Mouse (Mus musculus) left cerebral cortex, adult 2 months (tissue): ENCODE results near the gene Gm43552. TPM values are rescaled to one million over a fixed set of nuclear protein-coding genes. Genes with fewer than 3 reads are reported as not detected.

Experiments used
- DNase-seq, 2 experiments: peaks; one replicate each; pipeline ENCODE4 v3.0.0; 2021 to 2022; ENCODE audit warnings: low spot score in 2 of 2, mixed read lengths in 1 of 2; ENCODE audit errors: extremely low spot score in 1 of 2
- H3K27ac ChIP-seq: fragments of 200-600 bp; 2 replicates; pipeline ENCODE4 v1.8.1; 2022
- H3K4me3 ChIP-seq: fragments of 200-600 bp; 2 replicates; pipeline ENCODE4 v1.8.1; 2022
- CTCF ChIP-seq: fragments of 200-600 bp; IDR thresholded peaks from 2 replicates; pipeline ENCODE4 v1.8.1; 2022; ENCODE audit warnings: antibody characterized with exemption, mild to moderate bottlenecking, moderate library complexity
- intact Hi-C: fragments of 180-260 bp; cut with DNase I; formaldehyde crosslinking; loops from one replicate; pipeline ENCODE4 v1.15.1; 2025
- total RNA-seq, 2 experiments: library from RNA; stranded (reverse); gene quantifications; 2 replicates each; pipeline ENCODE4 v1.2.3; 2021

Gene Gm43552
- total RNA-seq, 2 experiments from 2014 or later: not detected

DNA sequence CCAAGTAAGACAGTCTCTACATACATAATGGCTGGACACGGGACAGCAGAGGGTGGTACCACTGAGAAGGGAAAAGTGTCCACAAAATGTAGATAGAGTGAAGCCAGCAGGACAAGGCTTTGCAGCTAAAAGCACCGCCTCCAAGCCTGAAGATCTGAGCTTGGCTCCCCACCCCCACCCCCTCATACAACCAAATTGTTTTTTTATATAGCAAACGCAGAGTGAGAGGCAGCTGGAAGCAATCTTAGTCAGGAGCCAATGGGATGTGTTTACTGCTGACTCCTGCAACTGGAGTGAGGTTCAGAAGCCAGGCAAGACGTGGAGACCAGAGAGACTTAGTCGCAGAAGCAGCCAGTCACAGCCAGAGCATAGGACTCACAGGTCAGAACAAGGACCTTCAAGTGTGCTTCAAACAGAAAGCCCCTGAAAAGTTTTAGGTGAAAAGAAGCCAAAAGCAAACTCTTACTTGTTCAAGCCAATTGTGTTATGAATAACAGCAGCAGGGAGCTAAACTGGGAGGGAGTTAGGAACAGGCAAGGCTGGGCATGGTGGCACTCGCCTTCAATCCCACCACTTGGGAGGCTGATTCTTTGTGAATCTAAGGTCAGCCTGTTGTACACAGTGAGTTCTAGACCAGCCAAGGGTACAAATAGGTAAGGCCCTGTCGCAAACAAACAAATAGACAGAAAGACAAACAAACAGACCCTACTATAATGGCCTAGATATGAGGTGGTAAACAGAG is 35.4 kb downstream of the Gm43552 start:
- Histone ChIP-seq H3K27ac (no peak overlapping the region), H3K4me3 (no peak overlapping the region)
- intact Hi-C loops: no loop called here
- DNase-seq: no peak
- TF ChIP-seq CTCF: no peak

DNA sequence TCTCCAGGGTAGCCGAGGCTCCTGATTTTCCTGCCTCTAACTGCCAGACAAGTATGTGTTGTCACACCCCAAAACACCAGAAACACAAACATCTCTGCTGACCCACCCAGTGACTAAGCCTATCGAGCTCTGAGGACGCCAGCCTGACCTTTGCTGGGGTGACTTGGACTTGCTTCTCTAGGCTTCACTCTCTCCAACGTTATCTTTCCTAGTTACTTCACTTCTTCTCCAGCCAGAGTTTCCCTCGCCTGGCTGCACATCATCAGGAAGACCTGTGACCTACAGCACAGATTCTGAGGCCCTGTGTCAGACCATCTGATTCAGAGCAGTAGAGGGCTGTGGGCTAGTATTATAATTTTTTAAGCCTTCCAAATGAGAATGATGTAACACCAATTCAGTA is 37.9 kb downstream of the Gm43552 start:
- H3K27ac ChIP-seq: no peak overlapping the region
- DNase-seq: no peak
- no peak overlapping the region for H3K4me3 ChIP-seq
- intact Hi-C loops: no loop called here
- TF ChIP-seq CTCF: no peak

DNA sequence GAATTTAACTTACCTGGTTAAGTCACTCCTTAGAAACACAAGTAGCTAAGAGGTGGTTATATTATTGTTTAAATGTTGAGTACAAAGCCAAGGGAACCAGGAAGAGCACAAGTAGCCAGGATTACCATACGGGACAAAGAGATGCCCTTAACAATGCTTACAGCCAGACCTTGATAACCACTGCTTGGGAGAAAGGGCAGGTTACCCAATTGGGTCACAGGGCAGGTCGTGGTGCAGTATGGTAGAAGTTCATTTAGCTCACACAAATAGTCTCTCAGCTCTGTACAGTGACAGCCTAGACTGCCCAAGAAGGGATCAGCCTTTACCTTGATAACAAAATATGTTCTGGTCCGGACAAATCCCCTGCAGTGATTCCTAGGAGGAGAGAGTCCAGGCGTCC is 43.7 kb downstream of the Gm43552 start:
- TF ChIP-seq CTCF: no peak
- Histone ChIP-seq H3K27ac (no peak overlapping the region), H3K4me3 (no peak overlapping the region)
- intact Hi-C loops: no loop called here
- no peak for DNase-seq

DNA sequence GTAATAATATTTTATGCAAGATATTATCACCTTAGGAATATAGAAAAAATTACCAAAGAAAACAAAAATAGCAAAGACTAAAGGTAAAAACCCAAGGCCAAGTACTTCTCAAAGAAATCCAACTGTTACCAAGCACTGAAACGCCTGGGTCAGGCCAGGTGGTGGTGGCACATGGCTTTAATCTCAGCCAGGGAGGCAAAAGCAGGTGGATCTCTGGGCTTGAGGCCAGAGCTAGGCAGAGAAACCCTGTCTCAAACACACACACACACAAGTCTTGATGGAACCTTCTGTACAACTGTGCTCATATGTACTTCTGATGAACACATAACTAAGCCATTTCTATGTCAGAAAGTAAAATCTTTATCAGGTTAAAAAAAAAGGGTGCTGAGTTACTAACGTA is 44.8 kb downstream of the Gm43552 start:
- no peak for DNase-seq
- no peak overlapping the region for H3K4me3 ChIP-seq
- no peak overlapping the region for H3K27ac ChIP-seq
- intact Hi-C loops: no loop called here
- no peak for TF ChIP-seq CTCF

DNA sequence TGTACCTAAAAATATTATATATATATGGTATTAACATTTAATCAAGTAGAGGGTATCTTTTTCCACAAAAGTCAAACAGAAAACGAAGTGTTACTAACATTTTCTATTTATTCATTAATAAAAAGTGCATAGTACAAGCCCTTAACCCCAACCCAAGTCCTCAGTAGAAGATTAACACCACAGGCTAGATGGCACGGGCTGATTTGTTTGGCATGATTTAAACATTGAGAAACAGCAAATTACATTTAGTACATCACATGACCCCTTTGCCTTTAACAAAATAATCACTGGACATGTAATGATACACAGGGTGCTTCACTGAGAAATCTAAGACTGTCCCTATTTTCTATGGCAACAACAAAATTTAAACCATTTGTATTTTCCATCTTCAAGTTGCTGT is 45.9 kb downstream of the Gm43552 start:
- Histone ChIP-seq H3K27ac (no peak overlapping the region), H3K4me3 (no peak overlapping the region)
- intact Hi-C loops: no loop called here
- no peak for TF ChIP-seq CTCF
- DNase-seq: no peak

DNA sequence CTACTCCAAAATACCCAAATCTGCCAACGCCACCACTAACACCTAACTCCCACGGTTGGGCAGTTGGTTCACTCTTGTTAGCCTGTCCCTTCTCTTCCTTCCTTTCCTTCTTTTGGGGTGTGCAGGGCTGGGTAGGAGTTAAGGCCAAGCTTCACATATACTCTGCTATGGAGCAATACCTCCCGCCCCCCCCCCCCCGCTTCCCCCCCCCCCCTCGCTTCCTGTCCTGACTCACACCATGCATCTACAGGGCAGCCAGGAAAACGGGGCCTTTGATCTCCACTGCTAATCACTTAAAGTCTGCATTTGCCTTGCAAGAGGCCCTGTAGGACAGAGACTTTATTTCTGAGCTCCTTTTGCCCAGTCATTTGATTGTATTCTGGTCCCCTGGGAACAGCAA is 47.7 kb downstream of the Gm43552 start:
- TF ChIP-seq CTCF: no peak
- Histone ChIP-seq H3K27ac (no peak overlapping the region), H3K4me3 (no peak overlapping the region)
- DNase-seq: no peak
- intact Hi-C loops: no loop called here

DNA sequence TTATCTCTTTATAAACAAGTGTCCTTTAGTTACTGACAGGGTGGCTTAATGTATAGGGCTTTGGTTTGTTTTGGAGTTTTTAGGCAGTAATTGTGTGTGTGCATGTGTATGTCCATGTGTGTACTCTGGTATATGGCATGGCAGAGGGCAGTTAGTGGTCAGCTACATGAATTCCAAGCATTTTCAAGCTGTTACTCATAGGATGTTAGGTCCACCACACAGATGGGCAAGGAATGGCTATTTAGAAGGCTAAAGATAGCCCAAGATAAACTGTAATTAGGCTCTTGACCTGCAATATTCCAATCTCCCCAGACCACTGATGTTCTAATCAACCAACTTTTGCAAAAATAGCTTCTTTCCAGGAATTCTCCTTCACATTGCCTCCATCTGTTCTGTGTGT is 54.6 kb downstream of the Gm43552 start:
- DNase-seq: no peak
- H3K27ac ChIP-seq: no peak overlapping the region
- no peak overlapping the region for H3K4me3 ChIP-seq
- TF ChIP-seq CTCF: no peak
- intact Hi-C loops: loop anchor here (5.0 to 10.0 kb wide), 2 partner anchors 99 to 257 kb away; partner anchors contain the start of genes Pds5a, Smim14 and Ube2k

DNA sequence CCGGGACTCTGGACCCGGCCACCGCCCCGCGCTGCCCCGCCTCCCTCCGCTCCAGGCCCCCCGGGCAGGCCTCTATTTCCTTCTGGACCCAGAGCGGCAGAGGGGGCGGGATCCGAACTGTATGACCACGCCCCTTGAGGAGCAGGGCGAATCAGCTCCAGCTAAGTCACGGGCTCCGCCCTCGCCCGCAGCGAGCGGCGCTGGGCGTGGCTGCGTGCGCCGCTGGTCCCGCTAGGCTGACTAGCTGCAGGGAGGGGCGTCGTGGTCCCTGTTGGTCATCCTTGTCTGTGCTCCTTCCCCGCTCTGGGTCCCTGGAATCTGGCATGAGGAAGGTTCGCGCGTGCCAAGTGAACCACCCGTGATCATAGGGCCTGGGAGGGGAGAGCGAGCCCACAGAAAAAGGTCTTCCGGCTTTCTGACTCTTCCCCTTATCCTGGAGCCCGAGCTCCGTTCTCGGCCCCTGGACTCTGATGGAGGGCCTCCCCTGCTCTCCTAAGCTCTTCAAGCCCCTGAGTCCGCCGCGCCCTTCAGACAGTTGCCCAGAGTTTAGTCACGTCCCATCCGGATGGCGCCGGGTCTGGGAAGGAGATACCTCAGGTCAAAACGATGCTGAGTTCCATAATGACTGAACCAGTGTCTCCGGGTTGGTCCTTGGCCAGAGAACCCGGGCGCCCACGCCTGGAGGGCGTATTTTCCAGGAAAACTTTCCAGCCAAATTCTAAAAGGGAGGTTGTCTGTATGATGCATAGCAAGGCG is 56.6 kb downstream of the Gm43552 start, which contains the start of gene Ugdh:
TSS of gene Ugdh (minus strand) at position 144 of the 756 bp plus-strand sequence.
- Histone ChIP-seq H3K27ac (peak within 1 kb of the TSS; percentile 90), H3K4me3 (peak within 1 kb of the TSS; percentile 91)
- intact Hi-C loops: loop anchor here (1.0 to 10.0 kb wide), 3 partner anchors 56 to 259 kb away; partner anchors contain the start of genes Gm43552, Pds5a, Smim14 and Ube2k
- TF ChIP-seq CTCF: no peak
- DNase-seq: peak; percentile 94 to 96

DNA sequence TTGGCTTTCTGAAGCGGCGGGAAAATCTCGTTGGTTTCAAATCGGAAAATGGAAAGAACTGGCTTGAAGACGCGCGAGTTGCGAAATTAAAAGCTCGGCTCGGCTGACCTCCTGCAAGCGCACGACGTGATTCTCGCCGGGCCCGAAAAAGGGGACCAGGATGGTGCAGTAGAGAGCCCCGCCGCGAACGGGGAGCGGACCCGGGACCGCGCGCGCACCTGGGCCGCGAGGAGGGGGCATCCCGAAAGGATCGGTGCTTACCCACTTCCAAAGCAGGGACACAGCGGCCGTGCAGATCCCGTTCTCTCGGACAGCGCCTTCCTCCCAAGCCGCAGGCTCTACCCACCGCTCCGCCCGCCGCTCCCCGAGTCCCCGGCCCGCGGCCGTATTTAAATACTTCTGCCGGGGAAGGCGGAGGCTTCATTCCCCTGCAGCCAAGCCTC is 57.2 kb downstream of the Gm43552 start:
- Histone ChIP-seq H3K27ac (peak overlapping the region; percentile 90), H3K4me3 (peak overlapping the region; percentile 91)
- intact Hi-C loops: loop anchor here (1.0 to 10.0 kb wide), 3 partner anchors 57 to 259 kb away; partner anchors contain the start of genes Gm43552, Pds5a, Smim14 and Ube2k
- peak in 1 of 2 experiments; percentile 23 for DNase-seq
- no peak for TF ChIP-seq CTCF

DNA sequence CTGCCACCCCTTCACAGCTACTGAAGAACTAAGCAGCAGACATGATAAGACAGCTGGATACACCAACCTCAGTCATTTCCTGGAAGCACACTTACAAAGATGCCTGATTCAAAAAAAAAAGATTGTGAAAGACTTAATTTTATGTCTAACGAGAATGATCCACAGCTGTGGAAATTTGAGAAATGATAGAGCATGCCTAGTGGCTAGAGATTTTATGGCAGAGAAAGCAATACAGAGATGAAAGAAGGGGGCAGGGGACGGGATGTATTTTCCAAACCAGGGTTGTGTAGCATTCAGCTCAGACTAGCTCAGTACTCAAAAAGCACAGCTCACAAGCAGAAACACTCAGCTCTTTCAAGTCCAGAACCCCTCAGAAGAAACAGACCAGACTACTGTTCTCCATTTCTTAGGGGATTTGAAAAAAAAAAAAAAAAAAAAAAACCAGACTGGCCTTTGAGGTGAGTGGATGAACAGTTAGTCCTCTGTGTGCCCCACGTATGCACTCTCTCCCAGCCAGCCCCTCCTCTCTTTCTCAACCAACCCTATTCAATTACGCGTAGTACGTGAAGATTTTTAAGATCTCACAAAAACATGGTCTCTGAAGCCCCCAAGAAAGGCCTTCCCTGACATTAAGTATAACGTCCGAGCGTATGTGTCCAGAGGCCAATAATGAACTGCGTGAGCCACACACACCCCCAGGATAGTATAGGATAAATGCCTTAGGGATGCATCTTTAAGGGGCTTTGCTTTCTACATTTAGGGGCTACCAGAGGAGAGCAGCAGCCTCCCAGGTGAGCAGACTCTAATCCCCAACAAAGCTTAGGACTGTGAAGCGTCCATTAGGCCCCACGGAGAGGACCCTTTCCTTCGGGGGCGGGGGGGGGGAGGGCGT is 57.9 kb downstream of the Gm43552 start:
- DNase-seq: no peak
- TF ChIP-seq CTCF: peak; percentile 9; the same call in 1 of the 2 replicates
- Histone ChIP-seq H3K27ac (peak overlapping the region; percentile 90), H3K4me3 (peak overlapping the region; percentile 91)
- intact Hi-C loops: loop anchor here (1.0 to 10.0 kb wide), 3 partner anchors 58 to 260 kb away; partner anchors contain the start of genes Gm43552, Pds5a, Smim14 and Ube2k

DNA sequence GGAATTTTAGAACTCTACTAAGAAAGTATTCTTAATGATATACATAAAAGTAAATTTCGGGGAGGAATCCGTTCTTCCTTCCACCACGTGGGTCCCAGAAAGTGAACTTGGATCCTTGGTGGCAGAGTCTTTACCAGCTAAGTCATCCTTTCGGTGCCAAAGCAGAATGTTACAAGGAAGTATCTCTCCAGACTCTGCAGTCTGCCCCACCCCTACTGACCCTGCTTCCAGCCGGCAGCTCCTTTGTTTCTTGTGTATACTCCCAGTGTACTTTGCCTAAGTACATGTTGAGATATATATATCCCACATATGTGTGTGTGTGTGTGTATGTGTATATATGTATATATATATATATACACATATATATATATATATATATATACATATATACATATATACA is 63.2 kb downstream of the Gm43552 start:
- H3K27ac ChIP-seq: no peak overlapping the region
- no peak overlapping the region for H3K4me3 ChIP-seq
- TF ChIP-seq CTCF: no peak
- intact Hi-C loops: no loop called here
- DNase-seq: no peak
